Mouse (Mus musculus) heart, embryonic 11.5 days (tissue): Measurements from ENCODE around the gene Tent5b. TPM values are rescaled to one million over a fixed set of nuclear protein-coding genes. Genes with fewer than 3 reads are reported as not detected.
A peak's percentile ranks its signal among the peaks of the same experiment; 100 is the strongest.

Experiments used
- ATAC-seq: fragments of 200-750 bp; cut with Nextera tagmentation; replicated peaks from 2 replicates; pipeline ENCODE4 v1.8.0; 2017; ENCODE audit warnings: moderate library complexity; ENCODE audit not compliant: insufficient number of reproducible peaks, low FRiP score, low TSS enrichment
- H3K27ac ChIP-seq: fragments of 300-500 bp; sonication (generic); 2 replicates; pipeline ENCODE4 v1.5.1; 2014; ENCODE audit warnings: mild to moderate bottlenecking, low read depth, low read length
- H3K27me3 ChIP-seq: fragments of 300-500 bp; sonication (generic); 2 replicates; pipeline ENCODE4 v1.6.1; 2014; ENCODE audit warnings: mild to moderate bottlenecking, low read length, mixed read lengths; ENCODE audit not compliant: control insufficient read depth, insufficient read depth
- H3K36me3 ChIP-seq: fragments of 300-500 bp; sonication (generic); 2 replicates; pipeline ENCODE4 v1.6.1; 2014; ENCODE audit warnings: mild to moderate bottlenecking, low read length, moderate library complexity, mixed read lengths; ENCODE audit not compliant: control insufficient read depth, insufficient read depth
- H3K4me1 ChIP-seq: fragments of 300-500 bp; sonication (generic); 2 replicates; pipeline ENCODE4 v1.6.1; 2014; ENCODE audit warnings: low read length; ENCODE audit not compliant: control insufficient read depth, insufficient read depth
- H3K4me2 ChIP-seq: fragments of 300-500 bp; sonication (generic); 2 replicates; pipeline ENCODE4 v1.6.1; 2014; ENCODE audit warnings: mild to moderate bottlenecking, moderate library complexity
- H3K4me3 ChIP-seq: fragments of 300-500 bp; sonication (generic); 2 replicates; pipeline ENCODE4 v1.5.1; 2014; ENCODE audit warnings: low read depth, low read length
- H3K9ac ChIP-seq: fragments of 300-500 bp; sonication (generic); 2 replicates; pipeline ENCODE4 v1.6.1; 2014; ENCODE audit warnings: mild to moderate bottlenecking, low read depth, low read length, moderate library complexity
- H3K9me3 ChIP-seq: fragments of 300-500 bp; sonication (generic); replicated peaks from 2 replicates; pipeline ENCODE4 v1.6.1; 2016; ENCODE audit warnings: low read length; ENCODE audit not compliant: control insufficient read depth
- WGBS: fragments of 180-500 bp; shearing (Covaris S2); extraction: QIAGEN DNeasy Blood & Tissue Kit; methylation state at CpG from one replicate; pipeline ENCODE4 v1.1.7; 2014; ENCODE audit not compliant: insufficient replicate concordance; 5-methylcytosine and 5-hydroxymethylcytosine counted together
- polyA plus RNA-seq: library from polyadenylated mRNA; unstranded; fragments of >200 nt; fragmentation: Nextera tagmentation; extraction: Ambion mirVana; gene quantifications from 2 replicates; pipeline ENCODE4 v1.2.1, GENCODE M21; 2014

The Tent5b gene
- polyA plus RNA-seq, 1 experiment from 2014 or later = 0.47 TPM

DNA sequence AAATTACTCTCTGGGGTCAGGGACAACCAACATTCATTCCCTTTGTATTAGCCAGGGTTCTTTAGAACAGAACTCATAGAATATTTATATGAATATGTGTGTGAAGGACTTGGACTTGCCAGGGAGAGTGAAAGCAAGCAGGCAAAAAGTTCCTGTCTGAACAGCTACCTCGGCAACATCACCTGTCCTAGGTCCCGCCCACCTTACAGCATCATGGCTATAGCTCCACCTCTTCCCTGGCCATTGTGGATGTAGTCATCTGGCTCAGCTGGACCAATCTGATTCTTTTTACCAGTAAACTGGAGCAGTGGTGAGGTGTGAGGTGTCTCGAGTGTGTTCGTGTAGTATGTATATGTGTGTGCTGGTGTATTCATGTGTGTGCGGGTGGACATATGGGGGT is 34.2 kb upstream of the Tent5b start:
- Histone ChIP-seq H3K4me2 (no peak overlapping the region), H3K4me1 (no peaks in the 10 kb centered on the region; the same call in 1 of the 2 replicates), H3K27ac (no peak overlapping the region), H3K36me3 (no peaks in the 10 kb centered on the region), H3K27me3 (no peaks in the 10 kb centered on the region), H3K9ac (no peak overlapping the region), H3K9me3 (no peaks in the 10 kb centered on the region), H3K4me3 (no peak overlapping the region)
- WGBS = 83% methylated on average over 5 of the region's 5 CpGs
- ATAC-seq = no peak

DNA sequence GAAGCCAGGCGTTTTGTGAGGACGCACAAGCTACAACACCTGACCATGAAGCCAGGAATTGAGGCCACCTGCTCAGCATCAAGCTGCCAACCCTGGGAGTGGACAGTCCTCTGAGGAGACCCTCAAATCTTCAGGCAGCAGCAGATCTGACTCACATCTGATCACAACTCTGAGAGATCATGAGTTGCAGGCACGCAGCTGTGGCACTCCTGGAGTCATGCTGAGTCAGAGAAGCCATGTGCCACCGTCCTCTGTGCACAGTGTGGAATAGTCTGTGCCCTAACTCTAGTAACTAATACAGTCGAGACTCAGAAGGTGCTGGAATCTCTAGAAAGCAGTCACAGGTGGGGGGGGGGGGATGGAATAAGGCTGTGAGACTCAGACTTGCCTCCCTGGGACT is 32.6 kb upstream of the Tent5b start:
- no peaks in the 10 kb centered on the region for H3K27me3 ChIP-seq
- 50% methylated on average over 5 of the region's 5 CpGs for WGBS
- no peak overlapping the region for H3K4me3 ChIP-seq
- no peaks in the 10 kb centered on the region for H3K9me3 ChIP-seq
- no peaks in the 10 kb centered on the region for H3K36me3 ChIP-seq
- no peak overlapping the region for H3K4me2 ChIP-seq
- no peak overlapping the region for H3K9ac ChIP-seq
- no peak for ATAC-seq
- H3K27ac ChIP-seq = no peak overlapping the region
- H3K4me1 ChIP-seq = no peaks in the 10 kb centered on the region; the same call in 1 of the 2 replicates

- no peak overlapping the region for H3K4me2 ChIP-seq
- no peak overlapping the region for H3K4me3 ChIP-seq
- H3K27ac ChIP-seq = no peak overlapping the region
- H3K9me3 ChIP-seq = no peaks in the 10 kb centered on the region
- H3K4me1 ChIP-seq = no peaks in the 10 kb centered on the region; the same call in 1 of the 2 replicates
- ATAC-seq = no peak
- no peaks in the 10 kb centered on the region for H3K36me3 ChIP-seq
- no peaks in the 10 kb centered on the region for H3K27me3 ChIP-seq
- no peak overlapping the region for H3K9ac ChIP-seq
- WGBS = 81% methylated on average over 11 of the region's 11 CpGs
Measured at GRCm38 (mm10) chr4:133447967-133448366, 32.0 kb upstream of the Tent5b start.

DNA sequence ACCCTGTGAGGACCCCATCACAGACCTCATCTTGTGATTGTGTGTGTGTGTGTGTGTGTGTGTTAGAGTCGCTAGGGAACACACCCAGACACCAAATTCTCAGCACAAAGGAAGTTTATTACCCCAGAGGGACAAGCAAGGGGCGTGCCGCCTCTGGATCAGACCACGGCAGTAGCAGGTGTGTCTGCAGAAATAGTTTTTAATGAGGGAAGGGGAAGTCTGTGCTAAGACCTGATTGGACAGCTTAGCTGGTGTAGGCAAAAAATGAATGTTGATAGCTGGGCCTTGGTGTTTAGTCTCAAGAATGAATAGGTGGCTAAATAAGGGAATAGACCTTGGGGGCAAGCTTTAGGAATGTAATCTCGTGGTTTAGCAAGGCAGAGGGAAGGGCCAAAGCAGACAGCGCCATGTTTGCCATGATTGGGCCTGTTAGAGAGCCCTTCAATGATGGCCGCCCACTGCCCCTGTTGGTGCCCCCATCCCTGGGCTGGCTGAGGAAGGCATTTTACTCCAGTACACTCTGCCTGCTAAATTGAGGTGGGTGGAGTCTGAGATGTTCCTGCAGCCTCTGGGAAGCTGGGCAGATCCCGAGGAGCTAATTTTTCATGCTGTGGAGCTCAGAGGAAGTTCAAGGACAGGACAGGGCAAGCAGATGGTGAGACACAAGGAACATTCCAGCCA is 31.1 kb upstream of the Tent5b start:
- Histone ChIP-seq H3K9me3 (no peaks in the 10 kb centered on the region), H3K4me2 (no peak overlapping the region), H3K27ac (no peak overlapping the region), H3K36me3 (no peaks in the 10 kb centered on the region), H3K27me3 (no peaks in the 10 kb centered on the region), H3K4me3 (no peak overlapping the region), H3K9ac (no peak overlapping the region), H3K4me1 (no peaks in the 10 kb centered on the region; the same call in 1 of the 2 replicates)
- no peak for ATAC-seq
- WGBS = 75% methylated on average over 8 of the region's 8 CpGs

- H3K4me2 ChIP-seq = peak overlapping the region; percentile 31
- WGBS = 19% methylated on average over 13 of the region's 13 CpGs
Measured at GRCm38 (mm10) chr4:133449726-133450125, 30.2 kb upstream of the Tent5b start.

GRCm38 (mm10) chr4:133451536-133451935 is 28.4 kb upstream of the Tent5b start:
- WGBS = 8% methylated on average over 10 of the region's 10 CpGs
- Histone ChIP-seq H3K4me3 (no peak overlapping the region), H3K9ac (no peak overlapping the region), H3K4me2 (no peak overlapping the region), H3K36me3 (no peaks in the 10 kb centered on the region), H3K27ac (no peak overlapping the region), H3K9me3 (no peaks in the 10 kb centered on the region), H3K27me3 (no peaks in the 10 kb centered on the region), H3K4me1 (no peaks in the 10 kb centered on the region; the same call in 1 of the 2 replicates)
- ATAC-seq = no peak

More at GRCm38 (mm10) chr4:133449726-133450125, 30.2 kb upstream of the Tent5b start:
- ATAC-seq = no peak
- no peaks in the 10 kb centered on the region for H3K27me3 ChIP-seq
- H3K27ac ChIP-seq = no peak overlapping the region
- H3K4me3 ChIP-seq = no peak overlapping the region
- H3K9me3 ChIP-seq = no peaks in the 10 kb centered on the region
- no peaks in the 10 kb centered on the region; the same call in 1 of the 2 replicates for H3K4me1 ChIP-seq
- no peak overlapping the region for H3K9ac ChIP-seq
- H3K36me3 ChIP-seq = no peaks in the 10 kb centered on the region

- 66% methylated on average over 6 of the region's 7 CpGs for WGBS
- no peak overlapping the region for H3K4me2 ChIP-seq
- no peak overlapping the region for H3K9ac ChIP-seq
- no peaks in the 10 kb centered on the region for H3K9me3 ChIP-seq
- no peak overlapping the region for H3K27ac ChIP-seq
- H3K4me1 ChIP-seq = no peaks in the 10 kb centered on the region; the same call in 1 of the 2 replicates
- no peaks in the 10 kb centered on the region for H3K27me3 ChIP-seq
- ATAC-seq = no peak
- no peak overlapping the region for H3K4me3 ChIP-seq
- no peaks in the 10 kb centered on the region for H3K36me3 ChIP-seq
Measured at GRCm38 (mm10) chr4:133452433-133452832, 27.5 kb upstream of the Tent5b start.

DNA sequence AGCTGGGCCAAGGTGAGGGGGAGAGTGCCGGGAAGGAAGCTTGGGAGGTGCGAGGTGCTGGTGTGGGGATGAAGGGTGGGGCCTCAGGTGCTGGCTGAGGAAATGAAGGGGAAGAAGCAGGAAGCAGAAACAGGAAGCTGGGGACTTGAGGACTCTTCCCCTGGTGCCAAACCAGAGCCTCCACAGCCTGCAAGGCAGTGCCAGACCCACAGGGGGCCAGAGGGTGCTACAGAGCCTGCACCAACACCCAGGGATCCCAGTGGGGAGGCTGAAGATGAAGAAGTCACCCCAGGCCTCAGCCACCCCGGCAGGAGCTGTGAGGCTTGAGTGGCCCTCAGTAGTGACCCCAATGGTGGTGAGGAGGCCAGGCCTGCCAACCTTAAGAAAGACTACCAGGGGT is 21.9 kb upstream of the Tent5b start:
- Histone ChIP-seq H3K9ac (no peak overlapping the region), H3K27ac (no peak overlapping the region), H3K9me3 (no peaks in the 10 kb centered on the region), H3K4me1 (peaks cover 11% of the 10 kb centered on the region), H3K27me3 (no peaks in the 10 kb centered on the region), H3K4me3 (no peak overlapping the region), H3K4me2 (no peak overlapping the region), H3K36me3 (no peaks in the 10 kb centered on the region)
- ATAC-seq = no peak
- WGBS = 54% methylated on average over 3 of the region's 3 CpGs

- no peaks in the 10 kb centered on the region for H3K9me3 ChIP-seq
- no peak overlapping the region for H3K9ac ChIP-seq
- H3K36me3 ChIP-seq = no peaks in the 10 kb centered on the region
- ATAC-seq = no peak
- H3K27me3 ChIP-seq = no peaks in the 10 kb centered on the region
- no peak overlapping the region for H3K4me3 ChIP-seq
- H3K27ac ChIP-seq = no peak overlapping the region
- H3K4me2 ChIP-seq = no peak overlapping the region
- 74% methylated on average over 1 of the region's 1 CpGs for WGBS
- peaks cover 15% of the 10 kb centered on the region for H3K4me1 ChIP-seq
Measured at GRCm38 (mm10) chr4:133460006-133460405, 19.9 kb upstream of the Tent5b start.
